Comparison of ENCODE assay signal across 20 mouse cellular contexts in genomic region chr13:5373191-5373590, GRCm38 (mm10).
DNase-seq lines count a peak whose midpoint lies in the region; ATAC-seq and TF ChIP-seq lines count a peak whose summit lies in the region.
"Had no signal": no experiment of that assay in that cellular context is flagged by ENCODE, and none has a peak within 500 bp of the region (broad histone marks: within the 10 kb centered on the region; RNA-seq: fewer than 3 reads in every experiment).

No protein-coding gene starts in this region.

- POLR2A ChIA-PET in Patski (lab: Charles Lee), result no interaction called here

- in situ Hi-C loops in Patski (cut with MboI; ENCODE audit: low pct_unique_long_range_greater_than_20kb), result no loop called here

- no peaks in the 10 kb centered on the region for H3K36me3 ChIP-seq in kidney, postnatal 0 days (ENCODE audit: insufficient read depth, low read length)
- H3K36me3 ChIP-seq: embryonic facial prominence, embryonic 13.5 days; embryonic facial prominence, embryonic 15.5 days; forebrain, embryonic 12.5 days had no signal

- no peak overlapping the region for H3K9ac ChIP-seq in kidney, postnatal 0 days (ENCODE audit: low read depth, low read length)
- H3K9ac ChIP-seq: embryonic facial prominence, embryonic 13.5 days; embryonic facial prominence, embryonic 15.5 days; forebrain, embryonic 12.5 days had no signal

- ATAC-seq in kidney, postnatal 0 days (replicated peaks; ENCODE audit: low FRiP score, low read depth), result no peak
- peak; percentile 47 for ATAC-seq in Patski
- ATAC-seq: forebrain, embryonic 14.5 days; forebrain, embryonic 16.5 days had no signal

- no peak overlapping the region for H3K4me2 ChIP-seq in kidney, postnatal 0 days (ENCODE audit: low read length)
- H3K4me2 ChIP-seq: embryonic facial prominence, embryonic 13.5 days; embryonic facial prominence, embryonic 15.5 days; forebrain, embryonic 12.5 days had no signal

- no peak for TF ChIP-seq CTCF in kidney, postnatal 0 days (IDR thresholded peaks at IDR 0.05; ENCODE audit: low read depth)
- no peak for TF ChIP-seq CTCF in Patski (IDR thresholded peaks at IDR 0.05)

- no peaks in the 10 kb centered on the region for H3K27me3 ChIP-seq in kidney, postnatal 0 days (ENCODE audit: insufficient read depth, low read length)
- H3K27me3 ChIP-seq in Patski, result no peaks in the 10 kb centered on the region
- H3K27me3 ChIP-seq: embryonic facial prominence, embryonic 13.5 days; embryonic facial prominence, embryonic 15.5 days; forebrain, embryonic 12.5 days had no signal

- CTCF ChIA-PET in Patski (lab: Charles Lee), result no interaction called here

- H3K4me1 ChIP-seq in kidney, postnatal 0 days (replicated peaks; ENCODE audit: insufficient read depth, low read length), result no peaks in the 10 kb centered on the region
- H3K4me1 ChIP-seq: embryonic facial prominence, embryonic 13.5 days; embryonic facial prominence, embryonic 15.5 days; forebrain, embryonic 12.5 days had no signal

- peak; percentile 16 for DNase-seq in kidney, postnatal 0 days (ENCODE audit: low spot score)
- DNase-seq in kidney, postnatal 25 days, result no peak
- DNase-seq in Patski (ENCODE audit: low read depth, low spot score), result peak; percentile 37
- no peak for DNase-seq in heart, adult 18-20 months
- DNase-seq in gastrocnemius, postnatal 25 days, result no peak
- DNase-seq: adrenal gland, adult 2 months; adrenal gland, postnatal 10 days; adrenal gland, postnatal 25 days; cerebellum, adult 11 months; cerebellum, adult 18-20 months; cerebellum, adult 8-10 months; cerebellum, adult 9-11 months; cerebellum, postnatal 14 days; cerebellum, postnatal 36 days had no signal

- no peak overlapping the region for H3K27ac ChIP-seq in kidney, postnatal 0 days
- H3K27ac ChIP-seq: embryonic facial prominence, embryonic 13.5 days; embryonic facial prominence, embryonic 15.5 days; forebrain, embryonic 12.5 days had no signal

- no peaks in the 10 kb centered on the region for H3K9me3 ChIP-seq in kidney, postnatal 0 days (replicated peaks; ENCODE audit: low read length)
- H3K9me3 ChIP-seq: embryonic facial prominence, embryonic 13.5 days; embryonic facial prominence, embryonic 15.5 days; forebrain, embryonic 12.5 days had no signal

- no peak overlapping the region for H3K4me3 ChIP-seq in kidney, postnatal 0 days (replicated peaks; ENCODE audit: low read depth, low read length)
- H3K4me3 ChIP-seq: embryonic facial prominence, embryonic 13.5 days; embryonic facial prominence, embryonic 15.5 days; erythroblast, embryonic 14.5 days; forebrain, embryonic 12.5 days had no signal

Comparison
In these comparisons a context has a peak if more than half of its experiments do, and no peak if none do; other contexts are left out.
1. DNase-seq: peak in kidney, postnatal 0 days (single experiment) and Patski (single experiment); none in kidney, postnatal 25 days (0 of 2), heart, adult 18-20 months (0 of 2) and gastrocnemius, postnatal 25 days (single experiment).